In the genomic region with DNA sequence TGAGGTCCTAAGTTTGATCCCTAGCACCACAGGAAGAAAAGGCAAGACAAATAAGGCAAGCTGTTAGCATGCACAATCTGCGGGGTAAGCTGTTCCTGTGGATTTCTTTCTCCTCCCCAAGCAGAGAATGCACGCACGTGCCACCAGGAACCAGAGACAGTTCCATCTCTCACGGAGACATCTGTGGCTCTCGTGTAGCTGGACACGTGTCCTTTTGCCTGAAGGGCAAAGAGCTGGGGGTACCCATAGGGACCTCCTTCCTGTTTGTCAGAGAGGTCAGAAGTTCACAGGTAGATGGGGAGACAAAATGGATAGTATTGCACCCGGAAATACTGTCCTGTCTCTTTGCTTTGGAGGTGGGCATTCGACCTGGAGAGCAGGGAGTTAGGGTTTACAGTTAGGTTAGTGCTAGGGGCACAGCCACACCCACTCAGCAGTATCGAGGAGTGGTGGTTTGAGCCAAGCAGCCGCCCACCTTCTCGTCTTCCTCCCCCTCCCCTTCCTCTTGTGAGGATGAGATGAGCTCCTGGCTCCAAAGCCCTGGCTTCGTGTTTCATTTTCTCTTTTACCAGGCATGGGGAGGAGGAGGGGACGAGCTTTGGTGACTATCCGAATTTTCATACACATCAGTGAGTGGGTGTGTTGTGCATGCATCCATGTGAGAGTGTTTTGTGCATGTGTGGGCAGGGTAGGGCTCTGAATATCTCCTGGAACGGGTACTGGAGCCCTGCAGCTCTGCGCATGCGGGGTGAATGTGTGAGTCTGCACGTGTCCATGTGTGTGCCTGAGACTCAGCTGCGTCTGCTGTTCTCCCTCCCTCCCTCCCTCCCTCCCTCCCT, we compare ENCODE assay signal across 8 mouse cellular contexts. TPM values are rescaled to one million over a fixed set of nuclear protein-coding genes. Genes with fewer than 3 reads are reported as not detected.
A peak's percentile ranks its signal among the peaks of the same experiment; 100 is the strongest.
DNase-seq lines count a peak whose midpoint lies in the region; ATAC-seq and TF ChIP-seq lines count a peak whose summit lies in the region.

No protein-coding gene starts in this region.

- H3K9me3 ChIP-seq in E14TG2a.4 (ENCODE audit: low read length), result no peaks in the 10 kb centered on the region
- H3K9me3 ChIP-seq in forebrain, embryonic 10.5 days, result no peaks in the 10 kb centered on the region
- no peaks in the 10 kb centered on the region for H3K9me3 ChIP-seq in heart, embryonic 15.5 days (replicated peaks)
- H3K9me3 ChIP-seq in liver, embryonic 11.5 days (ENCODE audit: control insufficient read depth, low read length), result no peaks in the 10 kb centered on the region

- peaks cover 23% of the 10 kb centered on the region for H3K27me3 ChIP-seq in E14TG2a.4 (ENCODE audit: insufficient read depth, low read length)
- peaks cover 7% of the 10 kb centered on the region; the same call in 1 of the 2 replicates for H3K27me3 ChIP-seq in forebrain, embryonic 10.5 days (ENCODE audit: poor library complexity, severe bottlenecking)
- no peaks in the 10 kb centered on the region for H3K27me3 ChIP-seq in heart, embryonic 15.5 days
- no peaks in the 10 kb centered on the region for H3K27me3 ChIP-seq in liver, embryonic 11.5 days (replicated peaks; ENCODE audit: control insufficient read depth, insufficient read depth, low read length)

- H3K9ac ChIP-seq in heart, embryonic 15.5 days, result peak overlapping the region; percentile 41; the same call in 1 of the 2 replicates
- H3K9ac ChIP-seq in liver, embryonic 11.5 days (ENCODE audit: low read depth, low read length), result peak overlapping the region; percentile 57

- WGBS in forebrain, embryonic 10.5 days, result 12% methylated on average over 19 of the region's 19 CpGs
- 3% methylated on average over 19 of the region's 19 CpGs for WGBS in heart, embryonic 15.5 days
- 6% methylated on average over 19 of the region's 19 CpGs for WGBS in liver, embryonic 11.5 days

- no peaks in the 10 kb centered on the region for H3K36me3 ChIP-seq in E14TG2a.4 (ENCODE audit: insufficient read depth, low read length)
- H3K36me3 ChIP-seq in forebrain, embryonic 10.5 days (replicated peaks), result no peaks in the 10 kb centered on the region
- no peaks in the 10 kb centered on the region for H3K36me3 ChIP-seq in heart, embryonic 15.5 days
- no peaks in the 10 kb centered on the region for H3K36me3 ChIP-seq in liver, embryonic 11.5 days (ENCODE audit: control insufficient read depth, insufficient read depth, low read length)

- ATAC-seq in heart, embryonic 15.5 days (replicated peaks; ENCODE audit: insufficient number of reproducible peaks, insufficient read depth, low FRiP score, low read depth), result peak; percentile 51
- ATAC-seq in liver, embryonic 11.5 days (replicated peaks; ENCODE audit: low FRiP score), result peak; percentile 69
- peak; percentile 37; the same call in 1 of the 2 replicates for ATAC-seq in monocyte, adult 5-6 weeks (replicated peaks; ENCODE audit: insufficient number of reproducible peaks, low FRiP score, low TSS enrichment, poor library complexity, severe bottlenecking)

- no peak for TF ChIP-seq CTCF in E14TG2a.4 (conservative IDR thresholded peaks at IDR 0.05; ENCODE audit: low read length)
- no peak for TF ChIP-seq CTCF in brain, embryonic 14.5 days (IDR thresholded peaks at IDR 0.05; ENCODE audit: borderline replicate concordance, extremely low read depth, insufficient read depth, insufficient read length)

- H3K4me3 ChIP-seq in E14TG2a.4 (replicated peaks; ENCODE audit: low read length), result peak overlapping the region; percentile 48
- H3K4me3 ChIP-seq in forebrain, embryonic 10.5 days, result peak overlapping the region; percentile 36
- peak overlapping the region; percentile 31 for H3K4me3 ChIP-seq in heart, embryonic 15.5 days
- peak overlapping the region; percentile 33 for H3K4me3 ChIP-seq in liver, embryonic 11.5 days (ENCODE audit: low read depth, low read length)

- TF ChIP-seq POLR2A in brain, embryonic 14.5 days (IDR thresholded peaks at IDR 0.05; ENCODE audit: borderline replicate concordance, extremely low read depth, insufficient read depth, insufficient read length, poor library complexity, severe bottlenecking), result no peak

- H3K4me2 ChIP-seq in heart, embryonic 15.5 days, result peak overlapping the region; percentile 60
- H3K4me2 ChIP-seq in liver, embryonic 11.5 days, result peak overlapping the region; percentile 70

- peak; percentile 97 for DNase-seq in brain, embryonic 14.5 days (ENCODE audit: low read depth)
- peak; percentile 63 for DNase-seq in forebrain, embryonic 10.5 days (ENCODE audit: extremely low spot score, low spot score)
- peak; percentile 86 for DNase-seq in kidney, postnatal 10 days
- peak; percentile 79 for DNase-seq in liver, embryonic 11.5 days (ENCODE audit: low spot score)
- DNase-seq in thymus, adult 18-20 months, result peak; percentile 69 to 79

- peak overlapping the region; percentile 85 for H3K27ac ChIP-seq in forebrain, embryonic 10.5 days
- H3K27ac ChIP-seq in heart, embryonic 15.5 days, result peak overlapping the region; percentile 87
- peak overlapping the region; percentile 83 for H3K27ac ChIP-seq in liver, embryonic 11.5 days (ENCODE audit: low read depth, low read length)

- peaks cover 96% of the 10 kb centered on the region for H3K4me1 ChIP-seq in E14TG2a.4 (replicated peaks; ENCODE audit: low read depth, low read length)
- peaks cover 98% of the 10 kb centered on the region for H3K4me1 ChIP-seq in forebrain, embryonic 10.5 days
- peaks cover 94% of the 10 kb centered on the region for H3K4me1 ChIP-seq in heart, embryonic 15.5 days (replicated peaks)
- H3K4me1 ChIP-seq in liver, embryonic 11.5 days (replicated peaks; ENCODE audit: control insufficient read depth, insufficient read depth, low read length), result peaks cover 91% of the 10 kb centered on the region

RNA-seq across cellular contexts. Expression of a gene that starts 6.6 kb away (rescaled TPM):
- 600 and 616 TPM in 2 replicates for polyA plus RNA-seq in brain, embryonic 14.5 days (2012; rRNA removed)
- polyA plus RNA-seq in forebrain, embryonic 10.5 days (2016; fragmentation: Nextera tagmentation; extraction: Ambion mirVana), result 9.5 and 10.9 TPM in 2 replicates
- 34.8 and 39.5 TPM in 2 replicates for polyA plus RNA-seq in heart, embryonic 15.5 days (2015; fragmentation: Nextera tagmentation; extraction: Ambion mirVana)
- 26.6 and 31.6 TPM in 2 replicates for polyA plus RNA-seq in liver, embryonic 11.5 days (2014; fragmentation: Nextera tagmentation; extraction: Ambion mirVana)
- total RNA-seq in monocyte, adult 5-6 weeks (2017), result 3.4 to 5.4 TPM (median 4.3 TPM) in 3 replicates

RNA-seq across cellular contexts. Expression of a gene that starts 17.8 kb away (rescaled TPM):
- 134 and 170 TPM in 2 replicates for polyA plus RNA-seq in brain, embryonic 14.5 days (2012; rRNA removed)
- polyA plus RNA-seq in forebrain, embryonic 10.5 days (2016; fragmentation: Nextera tagmentation; extraction: Ambion mirVana), result 69.7 and 77.3 TPM in 2 replicates
- 33.5 and 43.0 TPM in 2 replicates for polyA plus RNA-seq in heart, embryonic 15.5 days (2015; fragmentation: Nextera tagmentation; extraction: Ambion mirVana)
- polyA plus RNA-seq in liver, embryonic 11.5 days (2014; fragmentation: Nextera tagmentation; extraction: Ambion mirVana), result 61.9 and 63.6 TPM in 2 replicates
- total RNA-seq in monocyte, adult 5-6 weeks (2017), result 10.9 to 25.7 TPM (median 22.4 TPM) in 3 replicates

RNA-seq across cellular contexts. Expression of a gene that starts 28.1 kb away (rescaled TPM):
- 3.6 and 4.1 TPM in 2 replicates for polyA plus RNA-seq in brain, embryonic 14.5 days (2012; rRNA removed)
- polyA plus RNA-seq in forebrain, embryonic 10.5 days (2016; fragmentation: Nextera tagmentation; extraction: Ambion mirVana), result 1.5 TPM in 2 replicates
- polyA plus RNA-seq in heart, embryonic 15.5 days (2015; fragmentation: Nextera tagmentation; extraction: Ambion mirVana), result 7.0 and 7.5 TPM in 2 replicates
- 2.1 and 2.7 TPM in 2 replicates for polyA plus RNA-seq in liver, embryonic 11.5 days (2014; fragmentation: Nextera tagmentation; extraction: Ambion mirVana)
- total RNA-seq in monocyte, adult 5-6 weeks (2017), result 0.68 to 4.7 TPM (median 1.9 TPM) in 3 replicates

RNA-seq across cellular contexts. Expression of a gene that starts 46.0 kb away (rescaled TPM):
- 0.10 TPM in 1 of 2 replicates, not detected in the other for polyA plus RNA-seq in brain, embryonic 14.5 days (2012; rRNA removed)
- not detected in 2 replicates for polyA plus RNA-seq in forebrain, embryonic 10.5 days (2016; fragmentation: Nextera tagmentation; extraction: Ambion mirVana)
- polyA plus RNA-seq in heart, embryonic 15.5 days (2015; fragmentation: Nextera tagmentation; extraction: Ambion mirVana), result not detected in 2 replicates
- polyA plus RNA-seq in liver, embryonic 11.5 days (2014; fragmentation: Nextera tagmentation; extraction: Ambion mirVana), result not detected in 2 replicates
- not detected in 3 replicates for total RNA-seq in monocyte, adult 5-6 weeks (2017)

RNA-seq across cellular contexts. Expression of a gene that starts 48.2 kb away (rescaled TPM):
- polyA plus RNA-seq in brain, embryonic 14.5 days (2012; rRNA removed), result 92.1 and 104 TPM in 2 replicates
- polyA plus RNA-seq in forebrain, embryonic 10.5 days (2016; fragmentation: Nextera tagmentation; extraction: Ambion mirVana), result 22.9 and 24.1 TPM in 2 replicates
- 15.5 and 17.2 TPM in 2 replicates for polyA plus RNA-seq in heart, embryonic 15.5 days (2015; fragmentation: Nextera tagmentation; extraction: Ambion mirVana)
- 14.8 and 17.7 TPM in 2 replicates for polyA plus RNA-seq in liver, embryonic 11.5 days (2014; fragmentation: Nextera tagmentation; extraction: Ambion mirVana)
- 108 to 125 TPM (median 112 TPM) in 3 replicates for total RNA-seq in monocyte, adult 5-6 weeks (2017)

Comparison
In these comparisons a context has a peak if more than half of its experiments do, and no peak if none do; other contexts are left out.
1. Peak in every context shown above with its lines: DNase-seq, ATAC-seq, H3K4me3 ChIP-seq and H3K27ac ChIP-seq.
2. RNA of a gene that starts 6.6 kb away (polyA plus RNA-seq): 600 to 616 TPM in brain, embryonic 14.5 days; 34.8 to 39.5 TPM in heart, embryonic 15.5 days, 26.6 to 31.6 TPM in liver, embryonic 11.5 days and 9.5 to 10.9 TPM in forebrain, embryonic 10.5 days; every median in the first group is over 10 times any median in the second.